Mouse (Mus musculus) layer of hippocampus, postnatal 36 days (tissue): ENCODE results near the gene S100a3. TPM values are rescaled to one million over a fixed set of nuclear protein-coding genes. Genes with fewer than 3 reads are reported as not detected.

Source experiments
- DNase-seq, 2 experiments: peaks; one replicate each; pipeline ENCODE4 v3.0.0; 2022
- total RNA-seq, 2 experiments: library from RNA; stranded (reverse); gene quantifications; 2 replicates each; pipeline ENCODE4 v1.2.3; 2021

Gene S100a3
- total RNA-seq, 2 experiments from 2014 or later, result 1.1 to 1.4 TPM

GRCm38 (mm10) chr3:90601486-90602110, 41.2 kb downstream of the S100a3 start, which contains the start of gene Gm42674:
TSS of gene Gm42674 (plus strand) at chr3:90601904.
- DNase-seq, result no peak

- no peak for DNase-seq
These were observed 43.2 kb downstream of the S100a3 start, which contains the start of gene S100a4 for GRCm38 (mm10) chr3:90603623-90604022. TSS of gene S100a4 (plus strand) at chr3:90603771.

GRCm38 (mm10) chr3:90604416-90604815, 44.0 kb downstream of the S100a3 start:
- DNase-seq, result peak; percentile 39 to 54

DNA sequence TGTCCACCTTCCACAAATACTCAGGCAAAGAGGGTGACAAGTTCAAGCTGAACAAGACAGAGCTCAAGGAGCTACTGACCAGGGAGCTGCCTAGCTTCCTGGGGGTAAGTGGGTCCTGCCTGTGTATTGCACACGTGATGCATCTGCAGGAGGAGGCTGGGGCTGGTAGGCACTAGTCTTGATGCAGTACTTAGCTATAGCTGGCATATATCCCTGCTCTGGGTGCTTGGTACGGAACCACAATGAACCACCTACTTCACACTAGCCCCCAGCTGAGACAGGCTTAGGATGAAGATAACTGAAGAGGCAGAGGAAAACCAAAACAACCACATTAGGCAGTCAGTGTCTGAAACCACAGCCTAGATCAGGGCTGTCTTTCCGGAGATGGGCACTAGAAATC, 44.7 kb downstream of the S100a3 start:
- no peak for DNase-seq

DNA sequence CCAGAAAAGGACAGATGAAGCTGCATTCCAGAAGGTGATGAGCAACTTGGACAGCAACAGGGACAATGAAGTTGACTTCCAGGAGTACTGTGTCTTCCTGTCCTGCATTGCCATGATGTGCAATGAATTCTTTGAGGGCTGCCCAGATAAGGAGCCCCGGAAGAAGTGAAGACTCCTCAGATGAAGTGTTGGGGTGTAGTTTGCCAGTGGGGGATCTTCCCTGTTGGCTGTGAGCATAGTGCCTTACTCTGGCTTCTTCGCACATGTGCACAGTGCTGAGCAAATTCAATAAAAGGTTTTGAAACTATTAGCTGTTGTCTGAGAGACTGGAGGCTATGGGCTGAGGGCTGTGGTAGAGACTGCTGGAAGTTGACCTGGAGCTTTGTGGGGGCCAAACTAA, 45.4 kb downstream of the S100a3 start:
- DNase-seq, result no peak

GRCm38 (mm10) chr3:90606185-90606584, 45.8 kb downstream of the S100a3 start:
- no peak for DNase-seq

GRCm38 (mm10) chr3:90607361-90607760, 47.0 kb downstream of the S100a3 start:
- no peak for DNase-seq

DNA sequence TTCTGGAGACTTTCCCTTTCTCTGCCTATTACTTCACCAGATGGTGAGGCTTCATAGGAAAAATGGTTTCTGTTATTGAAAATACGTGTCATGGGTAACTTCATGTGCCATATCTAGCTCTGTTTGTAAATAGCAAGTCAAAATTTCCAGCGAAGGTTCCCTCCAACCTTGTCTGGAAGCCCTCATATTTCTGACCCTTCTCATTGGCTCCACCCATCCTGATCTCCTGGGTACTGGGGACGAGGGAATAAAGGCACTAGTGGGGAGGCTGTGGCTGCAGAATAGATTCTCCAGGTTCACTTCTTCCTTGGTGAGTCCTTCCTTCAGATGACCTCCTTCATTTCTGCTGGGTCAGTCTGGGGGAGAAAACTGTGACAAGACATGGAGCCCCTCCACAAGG, 47.8 kb downstream of the S100a3 start, which contains the start of gene S100a5:
TSS of gene S100a5 (plus strand) at position 301 of the 400 bp plus-strand sequence.
- DNase-seq, result no peak

GRCm38 (mm10) chr3:90609102-90609501, 48.7 kb downstream of the S100a3 start:
- no peak for DNase-seq

- no peak for DNase-seq
These were observed 51.1 kb downstream of the S100a3 start for GRCm38 (mm10) chr3:90611494-90611893.

DNA sequence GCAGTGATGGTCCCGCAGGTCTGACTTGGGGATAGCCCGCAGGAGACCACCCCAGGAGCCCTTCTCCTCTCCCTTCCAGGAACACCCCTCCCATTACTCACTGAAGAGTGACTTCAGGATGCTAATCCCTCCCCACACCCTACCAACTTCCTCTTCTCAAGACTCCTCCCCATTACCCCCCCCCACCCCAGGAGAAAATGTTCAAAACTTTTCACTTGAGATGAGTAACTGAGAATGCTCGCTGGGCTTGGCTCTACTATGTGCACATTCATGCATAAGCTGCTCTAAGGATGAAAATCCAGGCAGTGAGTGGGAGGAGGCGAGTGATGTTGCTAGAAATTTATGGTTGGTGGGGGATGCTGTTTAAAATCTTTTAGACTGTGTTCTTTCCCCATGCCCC, 51.7 kb downstream of the S100a3 start:
- no peak for DNase-seq

GRCm38 (mm10) chr3:90612728-90613291, 52.4 kb downstream of the S100a3 start, which contains the start of gene S100a6:
TSS of gene S100a6 (plus strand) at chr3:90612882.
- no peak for DNase-seq

DNA sequence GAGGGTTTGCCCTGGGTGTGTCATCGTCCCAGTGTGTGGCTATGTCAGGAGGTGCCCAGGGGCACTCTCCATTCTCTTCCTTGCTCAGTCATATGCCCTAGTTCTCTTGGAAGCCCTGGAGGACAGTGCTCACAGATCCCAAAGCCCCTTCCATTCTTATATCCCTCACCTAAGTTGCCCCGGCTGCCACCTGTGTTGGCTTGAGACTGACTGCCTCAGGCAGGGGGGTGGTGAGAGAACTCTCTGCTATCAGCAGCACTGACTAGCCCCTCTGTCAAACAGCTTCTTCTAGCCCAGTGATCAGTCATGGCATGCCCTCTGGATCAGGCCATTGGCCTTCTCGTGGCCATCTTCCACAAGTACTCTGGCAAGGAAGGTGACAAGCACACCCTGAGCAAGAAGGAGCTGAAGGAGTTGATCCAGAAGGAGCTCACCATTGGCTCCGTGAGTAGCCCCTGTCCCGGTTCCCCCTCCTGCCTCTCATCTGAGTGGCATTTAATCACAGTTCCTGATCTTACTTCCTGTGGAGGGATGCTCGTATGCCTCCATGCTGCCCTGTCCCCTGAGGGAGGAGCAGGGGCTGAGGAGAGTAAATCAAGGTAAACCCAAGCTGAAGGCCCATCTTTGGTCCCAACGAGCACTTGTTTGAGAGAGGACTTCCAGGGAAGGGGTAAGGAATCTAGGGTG, 53.2 kb downstream of the S100a3 start:
- no peak for DNase-seq

DNA sequence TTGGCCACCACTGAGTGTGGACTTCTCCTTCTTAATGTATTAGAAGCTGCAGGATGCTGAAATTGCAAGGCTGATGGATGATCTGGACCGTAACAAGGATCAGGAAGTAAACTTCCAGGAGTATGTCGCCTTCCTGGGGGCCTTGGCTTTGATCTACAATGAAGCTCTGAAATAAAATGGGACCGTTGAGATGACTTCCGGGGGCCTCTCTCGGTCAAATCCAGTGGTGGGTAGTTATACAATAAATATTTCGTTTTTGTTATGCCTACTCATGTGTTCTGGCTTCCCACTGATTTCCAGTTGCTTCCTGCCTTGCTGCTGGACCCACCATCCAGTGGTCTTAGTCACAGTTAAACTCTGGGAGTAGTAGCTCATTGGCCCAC, 53.8 kb downstream of the S100a3 start:
- DNase-seq, result no peak

DNA sequence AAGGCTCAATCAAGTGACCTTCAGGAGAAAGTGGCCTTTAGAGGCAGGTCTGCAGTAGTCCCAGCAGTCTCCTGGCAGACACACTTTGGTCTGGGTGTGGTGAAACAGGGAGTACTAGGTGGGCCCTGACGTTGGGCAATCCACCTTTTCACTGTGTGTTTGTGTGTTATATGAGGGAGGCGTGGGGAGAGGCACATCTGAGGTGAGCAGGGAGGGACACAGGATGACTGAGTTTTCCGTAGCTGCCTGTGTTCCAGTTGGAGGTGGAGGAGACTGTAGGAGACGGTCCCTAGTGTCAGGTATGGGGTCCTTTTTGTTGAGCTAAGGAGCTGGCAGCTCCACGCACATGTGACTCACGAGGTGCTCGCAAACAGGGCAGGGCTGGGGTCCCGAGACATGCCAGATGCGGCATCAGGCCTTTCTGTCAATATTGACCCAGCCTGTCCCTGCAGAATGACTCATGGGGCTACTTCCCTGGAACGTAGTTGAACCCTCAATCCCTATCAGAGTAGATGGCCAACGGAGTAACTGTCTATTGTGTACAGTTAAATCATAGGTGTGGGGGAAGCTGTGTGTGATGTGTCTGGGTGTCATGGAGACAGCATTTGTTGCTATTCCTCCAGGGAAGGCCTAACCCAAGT, 54.4 kb downstream of the S100a3 start:
- no peak for DNase-seq

GRCm38 (mm10) chr3:90615415-90615814, 55.0 kb downstream of the S100a3 start:
- peak; percentile 62 to 63 for DNase-seq

DNA sequence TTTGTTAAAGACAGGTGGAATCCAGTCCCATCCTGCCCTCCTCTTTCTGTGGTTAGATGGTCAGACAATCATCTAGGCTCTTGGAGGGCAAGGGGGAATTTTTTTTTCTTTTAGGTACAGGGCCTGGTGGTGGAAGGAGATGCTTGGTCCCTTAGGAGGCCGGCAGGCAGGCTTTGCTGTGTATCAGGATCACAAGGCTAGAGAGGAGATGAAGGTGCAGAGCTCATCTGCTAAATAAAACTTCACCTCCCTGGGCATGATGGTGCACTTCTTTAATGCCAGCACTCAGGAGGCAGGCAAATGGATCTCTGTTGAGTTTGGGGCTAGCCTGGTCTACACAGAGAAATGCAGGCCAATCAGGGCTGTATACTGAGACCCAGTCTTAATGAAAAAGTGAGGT, 55.5 kb downstream of the S100a3 start:
- no peak for DNase-seq

DNA sequence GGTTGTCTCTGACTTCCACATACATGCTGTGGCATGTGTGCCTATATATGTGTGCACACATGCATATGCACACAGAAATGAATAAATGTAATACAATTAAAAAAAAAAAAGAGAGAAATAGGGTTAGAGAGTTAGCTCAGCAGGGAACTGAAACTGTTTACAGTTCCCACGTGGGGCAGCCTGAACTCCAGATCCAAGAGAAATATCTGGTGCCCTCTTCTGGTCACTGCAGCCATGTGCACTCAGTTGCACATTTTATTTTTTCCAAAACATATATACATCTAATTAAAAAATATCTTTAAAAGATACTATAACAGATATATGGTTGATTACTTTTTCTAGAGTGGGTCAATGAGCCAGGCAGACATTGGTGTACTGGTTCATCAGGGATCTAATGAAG, 57.2 kb downstream of the S100a3 start:
- DNase-seq, result no peak

DNA sequence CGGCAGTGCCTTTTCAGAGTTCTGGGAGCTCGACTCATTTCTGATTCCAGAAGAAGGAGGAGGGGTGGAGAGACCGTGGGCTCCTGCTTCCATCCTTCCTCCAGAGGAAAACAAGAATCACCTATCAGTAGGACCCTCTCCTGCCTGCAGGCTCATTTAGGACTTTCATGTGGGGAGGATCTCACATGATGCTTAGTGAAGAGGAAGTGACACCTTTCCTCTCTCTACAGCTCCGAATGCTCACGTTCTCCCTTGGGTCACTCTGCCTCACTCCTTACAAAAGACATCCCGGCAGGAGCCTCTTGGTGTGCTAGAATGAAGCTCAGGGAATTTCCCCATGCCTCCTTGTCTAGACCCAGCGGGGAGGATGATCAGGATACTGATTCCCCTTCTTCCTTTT, 61.2 kb downstream of the S100a3 start:
- DNase-seq, result no peak

DNA sequence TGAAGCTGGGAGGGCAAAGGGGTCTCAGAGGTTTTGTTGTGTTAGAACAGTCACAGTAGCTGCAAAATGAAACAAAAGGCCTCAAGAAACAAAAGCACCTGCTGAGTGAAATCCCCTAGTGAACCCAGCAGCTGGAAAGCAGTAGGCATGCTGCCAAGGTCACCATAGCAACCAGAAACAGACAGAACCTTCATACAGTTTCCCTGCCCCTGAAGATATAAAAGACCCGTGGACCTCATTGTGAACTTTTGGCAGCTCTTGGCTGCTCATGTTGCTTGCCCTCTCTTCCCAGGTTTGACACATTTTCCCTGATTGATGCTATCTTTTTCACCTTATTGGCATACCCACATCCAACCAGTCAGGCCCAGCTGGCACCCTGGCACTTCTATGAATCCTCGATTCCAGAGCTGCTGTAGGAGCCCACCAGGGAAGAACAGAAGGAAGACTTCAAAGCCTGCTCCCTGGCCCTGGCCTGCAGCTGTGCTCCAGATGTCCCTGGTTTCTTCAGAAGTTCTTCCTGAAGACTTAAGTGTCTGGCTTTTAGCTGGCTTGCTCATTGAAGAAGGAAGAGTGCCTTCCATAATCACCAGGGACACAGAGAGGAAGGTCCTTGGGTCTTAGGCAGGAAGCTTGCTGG, 63.2 kb downstream of the S100a3 start:
- DNase-seq, result no peak

- DNase-seq, result no peak
These were observed 65.1 kb downstream of the S100a3 start for GRCm38 (mm10) chr3:90625496-90625895.

DNA sequence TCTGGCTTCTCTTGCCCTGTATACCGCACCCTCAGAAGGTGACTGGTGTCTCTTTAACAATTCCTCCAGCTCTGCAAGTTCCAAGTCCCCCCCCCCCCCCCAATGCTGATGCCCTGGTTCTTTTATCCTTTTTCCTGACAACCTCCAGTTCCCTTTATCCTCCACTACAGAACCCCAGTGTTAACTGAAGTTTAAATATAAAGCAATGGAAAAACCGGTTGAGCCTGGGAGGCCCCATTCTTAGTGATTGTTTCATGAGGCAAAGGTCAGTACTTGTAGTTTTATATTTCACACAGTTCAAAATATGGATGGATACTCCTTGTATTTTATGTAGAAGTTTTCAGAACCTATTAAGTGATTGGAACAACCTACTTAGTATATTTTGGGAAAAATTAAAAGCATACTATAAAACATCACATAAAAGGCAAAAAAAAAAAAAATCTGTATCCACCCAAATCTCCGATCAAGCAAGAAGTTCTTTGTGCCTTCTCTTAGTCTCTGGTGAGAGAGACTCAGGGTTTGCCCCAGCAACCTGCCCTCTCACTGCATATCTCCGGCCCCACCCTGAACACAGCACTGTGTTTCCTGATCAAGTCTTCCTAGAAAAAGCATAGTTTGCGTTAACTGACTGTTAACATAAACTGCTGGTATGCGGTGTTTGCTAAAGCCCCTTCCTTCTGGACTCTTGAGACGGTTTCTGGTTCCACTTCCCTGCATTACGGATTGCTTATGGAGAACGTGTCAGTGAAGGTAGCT, 66.1 kb downstream of the S100a3 start:
- no peak for DNase-seq
